Mouse (Mus musculus): ENCODE measurements around the gene Slc38a11.

The Slc38a11 gene

GRCm38 (mm10) chr2:65321998-65322754 is 41.7 kb downstream of the Slc38a11 start:
- DNase-seq (ENCODE audit: low spot score) = no peak

- DNase-seq (ENCODE audit: low spot score) = no peak
Measured at GRCm38 (mm10) chr2:65320975-65321374, 42.9 kb downstream of the Slc38a11 start.

- no peak for DNase-seq (ENCODE audit: low spot score)
Measured at GRCm38 (mm10) chr2:65316721-65317120, 47.1 kb downstream of the Slc38a11 start.

GRCm38 (mm10) chr2:65311250-65311649 is 52.6 kb downstream of the Slc38a11 start:
- DNase-seq (ENCODE audit: low spot score) = no peak

- no peak for DNase-seq (ENCODE audit: low spot score)
Measured at GRCm38 (mm10) chr2:65296541-65296940, 67.3 kb downstream of the Slc38a11 start.

- no peak for DNase-seq (ENCODE audit: low spot score)
Measured at GRCm38 (mm10) chr2:65294092-65294491, 69.7 kb downstream of the Slc38a11 start.

GRCm38 (mm10) chr2:65293411-65293810 is 70.4 kb downstream of the Slc38a11 start:
- DNase-seq (ENCODE audit: low spot score) = no peak

- no peak for DNase-seq (ENCODE audit: low spot score)
Measured at GRCm38 (mm10) chr2:65289721-65290120, 74.1 kb downstream of the Slc38a11 start.

- DNase-seq (ENCODE audit: low spot score) = no peak
Measured at GRCm38 (mm10) chr2:65288696-65289095, 75.1 kb downstream of the Slc38a11 start.

- no peak for DNase-seq (ENCODE audit: low spot score)
Measured at GRCm38 (mm10) chr2:65285380-65285779, 78.5 kb downstream of the Slc38a11 start.

DNA sequence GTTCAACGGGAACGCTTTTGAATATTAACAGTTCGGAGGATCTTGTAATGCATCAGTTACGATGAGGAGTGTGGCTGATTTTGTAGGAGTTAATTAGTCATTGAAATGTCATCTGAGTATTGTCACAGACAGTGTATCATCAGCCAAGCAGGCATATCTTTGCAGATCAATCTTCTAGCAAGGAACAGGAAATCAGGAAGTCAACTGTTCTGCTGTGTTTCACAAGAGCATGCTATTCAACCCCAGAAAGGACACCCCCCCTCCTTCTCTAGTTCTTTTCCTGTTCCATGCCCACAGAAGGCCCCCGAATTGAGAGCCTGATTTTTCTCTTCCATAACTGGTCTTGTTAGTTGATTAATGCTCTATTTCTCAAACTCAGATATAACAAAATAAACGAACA is 80.9 kb downstream of the Slc38a11 start:
- DNase-seq (ENCODE audit: low spot score) = no peak

GRCm38 (mm10) chr2:65279029-65279690 is 84.7 kb downstream of the Slc38a11 start:
- no peak for DNase-seq (ENCODE audit: low spot score)

DNA sequence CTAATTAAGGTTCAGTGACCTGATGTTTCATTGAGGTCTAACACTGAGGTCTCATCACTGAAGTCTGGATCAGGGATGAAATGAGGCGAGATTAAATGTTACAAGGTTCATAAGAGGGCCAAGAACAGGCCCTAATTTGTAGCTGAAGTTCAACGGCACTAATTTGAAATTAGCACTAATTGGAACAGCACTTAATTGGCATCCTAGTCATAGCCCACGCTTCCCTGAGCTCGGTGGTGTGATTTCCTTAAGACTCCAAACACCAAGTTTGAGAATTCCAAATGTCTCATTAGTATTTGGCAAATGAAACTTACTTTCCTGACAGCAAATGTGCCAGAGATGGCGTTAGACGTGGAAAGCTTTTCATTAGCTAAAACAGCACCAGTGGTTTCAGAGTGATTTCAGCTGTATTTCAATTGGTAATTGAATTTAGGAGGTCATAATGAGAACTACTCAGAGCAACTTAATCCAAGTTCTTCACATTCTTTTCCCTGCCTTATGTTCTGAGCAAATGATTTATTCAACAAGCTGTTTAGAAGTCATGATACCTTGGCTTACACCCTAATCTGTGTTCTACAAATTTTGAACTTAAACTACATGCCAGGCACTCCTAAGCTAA is 88.3 kb downstream of the Slc38a11 start:
- no peak for DNase-seq (ENCODE audit: low spot score)

- no peak for DNase-seq (ENCODE audit: low spot score)
Measured at GRCm38 (mm10) chr2:65273910-65274309, 89.9 kb downstream of the Slc38a11 start.

GRCm38 (mm10) chr2:65268731-65269130 is 95.1 kb downstream of the Slc38a11 start:
- DNase-seq (ENCODE audit: low spot score) = no peak

DNA sequence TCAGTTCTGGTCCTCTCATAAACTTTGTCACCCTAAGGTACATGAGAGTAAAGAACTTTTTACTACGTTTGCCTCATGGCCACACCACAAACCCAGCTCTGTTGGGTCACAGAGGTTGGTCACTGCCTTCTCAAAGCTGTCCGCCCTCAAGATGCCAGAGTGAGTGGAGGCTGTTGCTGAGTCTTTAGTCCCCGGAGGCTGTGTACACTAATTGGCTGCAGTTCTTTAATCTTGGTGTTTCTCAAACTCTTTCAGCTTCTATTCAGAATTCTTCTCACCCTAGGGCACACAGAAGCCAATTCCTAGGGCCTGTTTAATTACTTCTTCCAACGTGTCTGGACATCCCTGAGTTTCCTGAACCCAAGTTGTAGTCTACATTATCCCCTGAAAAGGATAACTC is 96.0 kb downstream of the Slc38a11 start:
- no peak for DNase-seq (ENCODE audit: low spot score)

DNA sequence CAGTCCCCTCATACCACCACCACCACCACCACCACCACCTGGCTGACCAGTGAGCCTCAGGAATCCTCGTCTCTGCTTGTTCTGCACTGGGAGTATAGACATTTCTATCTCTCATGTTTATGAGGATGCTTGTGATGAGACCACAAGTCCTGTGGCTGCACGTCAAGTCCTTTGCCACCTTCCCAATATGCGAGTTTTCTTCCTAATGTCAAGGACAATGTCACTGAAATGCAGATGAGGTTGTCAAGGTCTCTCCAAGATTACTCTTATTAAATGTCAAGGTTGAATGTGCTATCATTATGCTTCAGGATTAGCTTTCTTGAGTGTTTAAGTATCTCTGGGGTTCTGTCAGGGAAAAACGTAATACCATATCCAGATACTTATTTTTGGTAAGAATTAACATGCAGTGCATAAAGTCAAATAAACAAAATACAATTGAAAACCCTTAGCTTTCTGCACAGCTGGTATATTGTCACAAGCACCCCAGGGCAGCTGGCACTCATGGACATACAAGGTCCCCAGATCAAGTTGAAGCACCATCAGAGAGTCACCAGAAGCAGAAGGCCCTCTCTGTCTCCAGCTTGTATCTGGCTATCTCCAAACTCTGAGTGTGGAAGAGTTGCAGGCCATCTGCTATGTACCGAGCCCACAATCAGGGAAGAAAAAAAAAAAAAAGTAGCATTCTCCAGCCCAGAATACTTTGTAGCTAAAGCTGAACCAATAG is 97.1 kb downstream of the Slc38a11 start:
- no peak for DNase-seq (ENCODE audit: low spot score)

All from urinary bladder, postnatal 25 days (tissue).